Mouse (Mus musculus) G1E (cell line): ENCODE results near the gene Fam43a.

ENCODE experiments used
- CTCF ChIP-seq: IDR thresholded peaks from 2 replicates; pipeline ENCODE4 v1.5.1; 2012; ENCODE audit warnings: low read depth, low read length, inconsistent platforms, mixed read lengths
- GATA1 ChIP-seq: IDR thresholded peaks from 2 replicates; pipeline ENCODE4 v1.6.1; 2012; ENCODE audit warnings: borderline replicate concordance, low read length, inconsistent platforms, mixed read lengths
- GATA2 ChIP-seq: IDR thresholded peaks from 2 replicates; pipeline ENCODE4 v1.6.1; 2012; ENCODE audit warnings: low read depth, low read length, inconsistent platforms, borderline replicate concordance
- POLR2AphosphoS5 ChIP-seq: IDR thresholded peaks from 2 replicates; pipeline ENCODE4 v1.6.1; 2012; ENCODE audit warnings: low read depth, low read length, inconsistent platforms; ENCODE audit not compliant: insufficient replicate concordance
- TAL1 ChIP-seq: conservative IDR thresholded peaks from 2 replicates; pipeline ENCODE4 v1.6.1; 2012; ENCODE audit warnings: low read depth, low read length, inconsistent platforms, mixed read lengths

- TF ChIP-seq CTCF: no peak
- no peak for TF ChIP-seq GATA1
- no peak for TF ChIP-seq TAL1
- TF ChIP-seq POLR2AphosphoS5: no peak
- no peak for TF ChIP-seq GATA2
Measured at GRCm38 (mm10) chr16:30552621-30553338, 46.7 kb upstream of the Fam43a start.
